Mouse (Mus musculus) layer of hippocampus, adult 2 months (tissue): ENCODE measurements at regions not wholly inside any gene's neighbourhood (a gene's known extent, or its start where the extent isn't known, plus 50 kb on each side); places are given as distances from the start of the nearest gene placed in this dataset.

Experiments
- DNase-seq, 2 experiments: peaks; one replicate each; pipeline ENCODE4 v3.0.0; 2022; ENCODE audit warnings: low spot score in 2 of 2
- H3K27ac ChIP-seq: fragments of 200-600 bp; 2 replicates; pipeline ENCODE4 v1.8.1; 2022
- H3K4me3 ChIP-seq: fragments of 200-600 bp; 2 replicates; pipeline ENCODE4 v1.8.1; 2022; ENCODE audit warnings: mild to moderate bottlenecking
- CTCF ChIP-seq: fragments of 200-600 bp; conservative IDR thresholded peaks from 2 replicates; pipeline ENCODE4 v1.8.1; 2022; ENCODE audit warnings: antibody characterized with exemption, mild to moderate bottlenecking, moderate library complexity

DNA sequence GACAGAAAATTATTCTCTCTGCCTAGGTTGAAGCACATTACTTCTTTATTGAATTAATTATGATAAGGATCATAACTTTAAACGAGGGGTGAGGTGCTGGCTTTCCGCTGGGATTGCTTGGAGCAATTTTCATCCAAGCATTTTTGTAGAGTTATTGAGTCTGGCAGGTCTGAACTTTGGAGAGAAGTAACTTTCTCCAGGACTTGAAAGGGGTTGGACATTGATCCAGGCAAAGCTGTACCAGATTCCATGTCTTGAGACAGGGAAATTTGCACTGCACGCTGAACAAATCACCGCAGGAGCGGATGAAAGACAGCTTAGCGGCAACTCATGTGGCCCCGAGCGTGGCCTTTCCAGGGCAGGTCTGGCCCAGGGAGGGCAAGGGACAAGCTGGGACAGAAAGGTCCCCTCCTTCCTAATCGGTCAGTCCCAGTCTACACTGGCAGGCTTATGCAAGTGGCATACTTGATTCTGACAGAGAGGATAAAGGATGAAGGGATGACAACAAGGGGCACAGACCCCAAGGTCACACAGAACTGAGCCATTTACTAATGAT lies 108.8 kb upstream of the Mrps22 start:
- no peak for TF ChIP-seq CTCF
- Histone ChIP-seq H3K27ac (no peak overlapping the region), H3K4me3 (no peak overlapping the region)
- no peak for DNase-seq

DNA sequence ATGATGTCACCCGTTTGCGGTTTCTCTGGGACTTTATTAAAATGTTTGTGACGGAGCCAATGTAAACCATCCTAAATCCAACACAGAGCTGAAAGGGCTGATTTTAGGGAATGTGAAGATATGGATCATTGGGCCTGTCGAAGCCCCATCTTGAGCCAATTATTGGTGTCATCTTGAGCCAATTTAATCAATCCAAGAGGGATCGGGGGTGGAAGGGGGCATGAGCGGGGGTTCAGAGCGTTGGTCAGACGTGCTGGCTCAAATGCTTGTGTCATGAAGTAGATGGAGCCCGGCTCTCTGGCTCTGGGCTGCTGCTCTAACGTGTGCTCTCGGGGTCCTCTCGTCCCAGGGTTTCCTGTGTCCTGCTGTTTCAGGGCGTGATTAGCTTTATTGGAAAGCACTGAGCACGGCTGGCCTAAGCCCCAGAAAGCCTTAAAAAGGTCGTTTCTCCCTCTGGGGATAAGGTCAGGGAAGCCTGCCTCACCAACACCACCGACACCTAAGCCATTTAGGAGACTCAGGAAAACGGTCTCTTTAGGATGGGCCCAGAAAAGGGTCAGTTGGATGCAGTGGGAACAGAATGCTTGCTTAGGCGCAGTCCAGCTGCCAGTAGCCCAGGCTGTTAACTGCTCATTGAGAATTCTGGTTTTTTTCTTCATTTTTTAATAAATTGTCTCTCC lies 106.7 kb upstream of the Mrps22 start:
- H3K27ac ChIP-seq = no peak overlapping the region
- no peak for TF ChIP-seq CTCF
- no peak for DNase-seq
- H3K4me3 ChIP-seq = no peak overlapping the region

DNA sequence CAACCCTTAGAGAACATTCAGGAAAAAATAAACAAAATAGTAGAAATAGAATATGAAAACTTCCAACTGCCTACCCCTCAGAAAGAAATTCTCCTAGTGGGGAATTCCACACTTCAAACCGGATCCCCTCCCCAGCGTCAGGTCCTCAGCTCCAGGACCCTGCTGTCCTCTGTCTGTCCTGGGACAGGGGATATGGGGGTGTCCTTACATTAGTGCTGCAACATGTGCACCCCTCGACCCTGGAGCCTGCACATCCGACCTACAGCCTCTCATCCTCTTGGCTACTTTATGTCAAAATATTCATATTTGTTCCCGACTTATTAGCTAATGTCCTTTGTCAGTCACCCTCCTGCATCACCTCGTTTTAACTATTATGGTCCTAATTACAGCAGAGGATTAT lies 106.0 kb upstream of the Mrps22 start:
- DNase-seq = no peak

DNA sequence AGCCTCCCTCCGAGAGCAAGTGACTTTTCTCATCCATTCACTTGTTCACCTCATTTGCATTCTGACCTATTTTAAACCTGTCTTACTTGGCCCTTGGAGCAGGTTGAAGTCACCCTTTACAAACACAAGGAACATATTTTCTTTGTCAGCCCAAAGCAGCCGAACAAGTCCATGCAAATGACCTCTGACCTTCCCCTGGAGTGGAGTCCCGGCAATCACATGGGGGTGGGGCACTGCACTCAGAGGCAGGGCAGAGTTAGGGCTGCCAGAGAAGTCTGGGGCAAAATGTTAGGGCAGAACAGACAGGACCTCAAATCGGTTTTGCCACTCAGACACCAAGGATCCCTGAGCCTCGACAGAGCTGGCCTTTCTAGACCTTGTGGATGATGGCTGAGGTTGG lies 102.7 kb upstream of the Mrps22 start:
- TF ChIP-seq CTCF = no peak
- H3K4me3 ChIP-seq = no peak overlapping the region
- H3K27ac ChIP-seq = no peak overlapping the region
- DNase-seq = no peak

More for the DNA sequence above, 106.0 kb upstream of the Mrps22 start:
- Histone ChIP-seq H3K4me3 (no peak overlapping the region), H3K27ac (no peak overlapping the region)
- no peak for TF ChIP-seq CTCF

DNA sequence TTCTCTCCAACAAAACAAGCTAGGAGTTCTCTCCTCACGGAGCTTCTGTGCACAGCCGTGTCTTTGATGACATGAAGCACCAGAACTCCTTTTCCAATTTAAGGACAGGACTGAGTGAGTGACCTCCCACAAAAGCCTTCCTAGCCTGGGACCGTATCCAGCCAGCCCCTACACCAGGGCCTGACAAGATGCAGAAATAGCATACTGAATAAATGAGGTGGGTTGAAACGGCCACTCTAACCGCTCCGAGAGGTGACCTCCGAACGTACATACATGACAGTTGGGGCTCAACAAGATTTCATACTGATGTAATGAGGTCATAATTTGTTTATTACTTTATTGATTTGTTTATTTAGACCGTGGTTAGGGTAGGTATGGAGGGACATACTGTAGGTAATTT lies 101.9 kb upstream of the Mrps22 start:
- no peak overlapping the region for H3K27ac ChIP-seq
- no peak for DNase-seq
- no peak overlapping the region for H3K4me3 ChIP-seq
- no peak for TF ChIP-seq CTCF

DNA sequence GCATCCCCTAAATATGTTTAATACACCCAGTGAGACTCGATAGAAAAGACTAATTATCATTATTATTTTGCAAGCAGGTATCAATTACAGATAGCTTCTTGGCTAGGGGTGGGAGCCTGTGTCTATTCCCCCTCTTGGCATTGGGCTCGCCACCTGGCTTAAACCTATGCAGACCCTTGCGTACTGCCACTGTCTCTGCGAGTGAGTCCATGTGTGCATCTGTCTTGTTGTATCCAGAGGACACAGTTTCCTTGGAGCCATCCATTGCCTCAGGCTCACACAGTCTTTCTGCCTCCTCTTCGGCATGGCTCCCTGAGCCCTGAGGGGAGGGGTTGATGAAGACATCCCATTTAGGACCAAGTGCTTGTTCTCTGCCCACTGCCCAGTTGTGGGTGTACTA lies 99.1 kb upstream of the Mrps22 start:
- no peak overlapping the region for H3K27ac ChIP-seq
- no peak for TF ChIP-seq CTCF
- no peak for DNase-seq
- no peak overlapping the region for H3K4me3 ChIP-seq

DNA sequence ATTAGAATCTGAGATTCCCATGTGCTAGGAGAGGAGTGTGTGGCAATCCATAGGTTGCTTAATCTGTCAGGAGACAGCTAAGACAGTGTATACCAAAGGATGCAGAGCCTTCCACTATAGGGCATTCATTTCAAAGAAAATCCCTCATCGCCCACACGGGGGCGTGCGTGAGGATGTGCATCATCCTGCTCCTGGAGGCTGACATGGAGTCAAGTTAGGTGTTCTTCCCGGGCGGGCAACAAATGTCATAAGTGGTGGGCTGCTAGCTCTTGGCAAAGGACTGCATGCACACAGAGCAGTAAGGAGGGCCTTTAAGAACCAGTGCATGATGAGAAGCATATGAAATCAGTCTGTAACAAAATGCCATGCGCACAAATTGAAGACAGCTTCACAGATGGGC lies 95.7 kb upstream of the Mrps22 start:
- Histone ChIP-seq H3K4me3 (no peak overlapping the region), H3K27ac (no peak overlapping the region)
- no peak for DNase-seq
- TF ChIP-seq CTCF = peak; percentile 47

DNA sequence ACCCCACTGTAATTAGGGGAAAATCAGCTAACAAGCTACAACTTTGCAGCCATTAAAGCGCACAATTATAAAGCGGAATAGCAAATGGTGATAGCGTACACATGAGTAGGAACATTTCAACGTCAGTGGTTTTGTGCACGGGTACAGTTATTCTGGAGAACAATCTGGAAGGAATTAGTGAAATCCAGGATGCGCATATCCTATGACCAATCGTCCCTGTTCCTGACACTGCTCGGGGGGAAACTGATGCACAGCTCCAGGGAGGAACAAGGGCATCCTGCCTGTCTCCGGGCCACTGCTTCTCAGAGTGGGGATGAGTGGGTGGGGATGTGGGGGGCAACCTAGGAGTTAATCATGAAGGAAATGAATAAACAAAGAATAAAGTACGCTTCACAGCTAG lies 93.6 kb upstream of the Mrps22 start:
- no peak for DNase-seq
- no peak for TF ChIP-seq CTCF

DNA sequence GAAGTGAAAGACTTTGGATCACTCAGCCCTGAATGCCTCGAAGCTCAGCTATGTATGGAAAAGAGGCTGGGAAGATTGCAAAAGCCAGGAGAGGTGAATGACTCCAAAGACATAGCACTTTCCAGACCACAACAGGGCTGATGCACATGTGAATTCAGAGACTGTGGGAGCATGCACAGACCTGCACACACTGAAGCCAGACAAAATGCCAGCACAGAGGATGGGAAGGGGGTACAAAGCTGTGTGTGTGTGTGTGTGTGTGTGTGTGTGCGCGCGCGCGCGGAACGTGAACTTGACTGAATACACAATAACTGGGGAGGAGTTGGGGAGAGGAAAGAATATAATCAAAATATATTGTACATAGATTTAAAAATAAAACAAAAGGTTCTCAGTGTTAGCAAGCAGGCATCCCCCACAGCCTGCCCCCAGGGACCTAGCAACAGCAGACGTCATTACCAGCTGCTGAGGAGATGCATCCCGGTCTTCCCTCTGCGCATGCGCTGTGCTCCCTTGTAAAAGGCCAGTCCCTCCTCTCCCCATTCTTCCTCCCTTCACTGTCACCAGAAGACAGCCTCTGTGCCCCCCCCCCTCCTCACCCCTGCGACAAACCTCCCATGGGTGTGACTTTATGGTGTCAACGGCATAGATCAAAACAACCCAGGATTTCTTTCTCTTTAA lies 89.5 kb upstream of the Mrps22 start:
- peak; percentile 27 to 43 for DNase-seq
- no peak overlapping the region for H3K4me3 ChIP-seq
- TF ChIP-seq CTCF = no peak

More for the DNA sequence above, 93.6 kb upstream of the Mrps22 start:
- Histone ChIP-seq H3K4me3 (no peak overlapping the region), H3K27ac (no peak overlapping the region)

DNA sequence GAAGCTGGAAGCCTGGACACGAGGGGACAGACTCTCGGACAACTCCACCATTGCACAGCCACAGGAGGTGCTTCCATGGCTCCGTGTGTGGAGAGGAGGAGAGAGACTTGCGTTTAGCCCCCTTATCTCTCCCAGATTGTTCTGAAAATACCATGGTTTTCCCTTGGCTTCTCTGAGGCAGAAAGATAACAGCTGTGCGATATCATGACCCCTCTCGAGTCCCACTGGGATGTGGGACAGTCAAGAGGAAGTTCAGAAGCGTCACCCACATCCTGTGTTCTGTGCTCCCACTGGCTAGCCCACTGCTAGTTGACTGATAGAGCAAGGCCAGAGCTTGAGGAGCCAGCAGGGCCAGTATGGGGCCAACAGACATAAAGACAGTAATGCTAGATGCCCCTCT lies 84.1 kb upstream of the Mrps22 start:
- H3K27ac ChIP-seq = no peak overlapping the region
- no peak for TF ChIP-seq CTCF
- DNase-seq = no peak
- H3K4me3 ChIP-seq = no peak overlapping the region

More for the DNA sequence above, 89.5 kb upstream of the Mrps22 start:
- no peak overlapping the region for H3K27ac ChIP-seq

DNA sequence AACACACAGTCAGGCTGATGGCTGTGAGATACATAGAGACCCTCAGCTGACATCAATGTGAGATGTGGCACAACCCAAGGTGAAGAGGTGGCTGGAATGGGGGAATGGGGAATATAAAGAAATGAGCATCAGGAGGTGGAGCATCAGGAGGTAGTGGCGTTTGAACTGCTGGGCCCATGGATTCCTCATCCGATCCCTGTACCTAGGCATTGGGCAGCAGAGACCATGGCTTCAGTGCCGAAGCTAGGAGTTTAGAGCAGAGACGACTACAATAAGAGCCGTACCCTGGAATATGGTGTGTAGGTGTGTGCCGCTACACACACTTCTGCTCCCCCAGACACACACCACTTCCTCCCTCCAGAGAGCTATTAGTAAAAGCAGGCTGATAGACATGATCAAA lies 82.9 kb upstream of the Mrps22 start:
- H3K27ac ChIP-seq = no peak overlapping the region
- H3K4me3 ChIP-seq = no peak overlapping the region
- DNase-seq = no peak
- TF ChIP-seq CTCF = no peak

DNA sequence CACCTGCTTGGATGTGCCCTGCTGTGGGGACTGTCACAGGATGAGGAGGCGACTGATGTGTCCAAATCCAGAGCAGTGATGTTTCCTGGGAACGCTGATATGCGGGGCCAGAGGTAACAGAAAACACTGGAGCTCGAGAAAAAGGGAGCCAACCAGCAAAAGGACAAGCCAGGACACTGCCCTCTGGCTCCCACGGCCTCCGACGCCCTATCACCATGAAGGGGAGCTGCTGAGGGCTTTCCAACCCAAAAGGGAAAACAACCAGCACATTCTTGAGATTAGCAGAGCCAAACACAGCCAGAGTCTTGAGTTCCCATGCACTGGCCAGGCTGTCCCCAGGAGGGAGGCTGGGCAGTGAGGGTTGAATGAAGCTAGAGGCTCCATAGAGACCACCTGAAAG lies 74.2 kb upstream of the Mrps22 start:
- Histone ChIP-seq H3K4me3 (no peak overlapping the region), H3K27ac (no peak overlapping the region)
- no peak for DNase-seq
- no peak for TF ChIP-seq CTCF

DNA sequence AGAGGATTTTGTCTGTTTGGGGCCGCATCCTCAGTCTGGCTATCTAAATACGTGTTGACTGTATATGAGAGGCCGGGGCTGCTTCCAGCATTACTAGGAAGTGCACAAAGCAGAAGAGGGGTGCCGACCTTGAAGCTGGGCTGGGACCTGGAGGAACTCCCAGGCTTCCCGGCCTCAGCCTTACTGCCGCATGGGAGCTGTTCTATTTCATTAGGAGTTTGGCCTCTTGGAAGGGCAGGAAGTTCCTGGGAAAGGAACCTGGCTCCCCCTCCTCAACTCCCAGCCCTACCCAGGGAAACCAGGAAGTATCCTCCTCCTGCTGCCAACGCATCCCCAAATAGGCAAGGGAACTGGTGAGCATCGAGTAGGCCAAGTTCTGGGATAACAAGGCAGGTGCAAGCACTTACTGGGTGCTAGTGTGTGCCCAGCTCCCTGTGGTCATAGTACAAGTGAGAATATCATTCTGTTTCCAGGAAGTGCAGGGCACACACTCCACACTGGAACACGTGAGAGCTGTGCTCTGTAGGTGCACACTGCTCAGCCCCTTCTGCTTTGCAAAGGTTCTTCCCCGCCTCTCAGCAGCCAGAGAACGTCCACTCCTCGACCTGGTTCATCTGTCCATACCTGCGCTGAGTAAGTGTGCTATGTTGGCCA lies 72.1 kb upstream of the Mrps22 start:
- Histone ChIP-seq H3K27ac (no peak overlapping the region), H3K4me3 (no peak overlapping the region)
- TF ChIP-seq CTCF = no peak
- no peak for DNase-seq

DNA sequence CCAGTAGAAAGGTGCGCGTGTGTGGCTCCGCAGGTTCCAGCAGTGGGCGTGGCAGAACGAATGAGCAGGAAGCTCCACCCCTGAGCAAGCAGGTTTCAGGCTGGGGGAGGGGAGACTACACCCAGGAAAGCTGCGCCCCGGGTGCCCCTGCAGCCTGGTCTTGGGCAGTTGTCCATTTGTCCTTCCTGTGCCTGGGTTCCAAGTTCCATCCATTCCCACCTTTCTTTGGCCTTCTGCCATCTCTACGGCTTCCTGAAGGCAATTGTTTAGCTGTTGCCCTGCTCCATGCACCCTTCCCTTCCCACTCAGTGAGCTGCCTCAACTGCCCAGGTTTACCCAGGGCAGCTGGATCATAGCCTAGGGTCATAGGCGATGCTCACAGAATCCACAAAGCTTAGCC lies 70.9 kb upstream of the Mrps22 start:
- no peak for DNase-seq
- no peak overlapping the region for H3K27ac ChIP-seq
- no peak for TF ChIP-seq CTCF
- H3K4me3 ChIP-seq = no peak overlapping the region
